Mouse (Mus musculus) intestine, embryonic 14.5 days (tissue): Measurements from ENCODE around the gene Vps45. TPM values are rescaled to one million over a fixed set of nuclear protein-coding genes. Genes with fewer than 3 reads are reported as not detected.

ENCODE experiments used
- polyA plus RNA-seq: library from polyadenylated mRNA; unstranded; fragments of >200 nt; fragmentation: Nextera tagmentation; extraction: Ambion mirVana; gene quantifications from 2 replicates; pipeline ENCODE4 v1.2.1, GENCODE M21; 2014

Gene Vps45
- polyA plus RNA-seq, 1 experiment from 2014 or later: 20.6 TPM

Other genes with a start within 250 kb of the Vps45 start
- 19.8 and 21.2 TPM in 2 replicates for gene Rprd2, start 239.6 kb downstream of the Vps45 start, polyA plus RNA-seq
- 50.3 and 54.0 TPM in 2 replicates for gene Prpf3, start 202.6 kb downstream of the Vps45 start, polyA plus RNA-seq
- 342 and 343 TPM in 2 replicates for gene Mrps21, start 186.9 kb downstream of the Vps45 start, polyA plus RNA-seq
- 6.7 and 7.9 TPM in 2 replicates for gene Ciart, start 176.2 kb downstream of the Vps45 start, polyA plus RNA-seq
- gene BC028528, start 166.5 kb downstream of the Vps45 start, polyA plus RNA-seq: 20.8 and 23.9 TPM in 2 replicates
- 40.4 and 44.1 TPM in 2 replicates for gene Aph1a, start 164.5 kb downstream of the Vps45 start, polyA plus RNA-seq
- gene Car14, start 153.8 kb downstream of the Vps45 start, polyA plus RNA-seq: 2.7 and 4.3 TPM in 2 replicates
- gene Anp32e, start 129.2 kb downstream of the Vps45 start, polyA plus RNA-seq: 54.3 and 61.2 TPM in 2 replicates
- 33.3 and 35.0 TPM in 2 replicates for gene Plekho1, start 62.5 kb downstream of the Vps45 start, polyA plus RNA-seq
- 14.0 and 14.8 TPM in 2 replicates for gene Otud7b, start 46.1 kb upstream of the Vps45 start, polyA plus RNA-seq
- gene Mtmr11, start 103.5 kb upstream of the Vps45 start, polyA plus RNA-seq: 27.7 and 28.8 TPM in 2 replicates
- gene Sf3b4, start 113.9 kb upstream of the Vps45 start, polyA plus RNA-seq: 184 and 195 TPM in 2 replicates
- gene Sv2a, start 122.7 kb upstream of the Vps45 start, polyA plus RNA-seq: 6.5 and 8.3 TPM in 2 replicates
- 74.2 and 79.5 TPM in 2 replicates for gene Bola1, start 161.2 kb upstream of the Vps45 start, polyA plus RNA-seq
- 0.74 and 1.3 TPM in 2 replicates for gene Hist2h2ab, start 161.4 kb upstream of the Vps45 start, polyA plus RNA-seq
- 7.9 and 9.7 TPM in 2 replicates for gene Hist2h2ac, start 162.4 kb upstream of the Vps45 start, polyA plus RNA-seq
- 7.3 and 7.6 TPM in 2 replicates for gene Hist2h2be, start 162.7 kb upstream of the Vps45 start, polyA plus RNA-seq
- 8.3 and 8.7 TPM in 2 replicates for gene Hist2h3c2, start 180.7 kb upstream of the Vps45 start, polyA plus RNA-seq
- 33.3 and 45.5 TPM in 2 replicates for gene Hist2h2aa2, start 181.8 kb upstream of the Vps45 start, polyA plus RNA-seq
- gene Hist2h2aa1, start 187.0 kb upstream of the Vps45 start, polyA plus RNA-seq: 16.3 and 23.3 TPM in 2 replicates
- gene Hist2h3c1, start 188.2 kb upstream of the Vps45 start, polyA plus RNA-seq: 0.56 and 2.0 TPM in 2 replicates
- gene Hist2h4, start 204.8 kb upstream of the Vps45 start, polyA plus RNA-seq: 11.1 and 14.2 TPM in 2 replicates
- 77.9 and 79.1 TPM in 2 replicates for gene Hist2h3b, start 210.2 kb upstream of the Vps45 start, polyA plus RNA-seq
- gene Hist2h2bb, start 211.3 kb upstream of the Vps45 start, polyA plus RNA-seq: 20.1 and 22.0 TPM in 2 replicates
- 3.4 TPM in 2 replicates for gene Fcgr1, start 235.5 kb upstream of the Vps45 start, polyA plus RNA-seq